Mouse (Mus musculus): ENCODE measurements at regions not wholly inside any gene's neighbourhood (a gene's known extent, or its start where the extent isn't known, plus 50 kb on each side); places are given as distances from the start of the nearest gene placed in this dataset.

GRCm38 (mm10) chr11:31615107-31615811 lies 56.4 kb downstream of the Bod1 start:
- DNase-seq (ENCODE audit: low spot score) (peak; percentile 80), ATAC-seq (peak; percentile 31)
- WGBS, result 54% methylated on average over 10 of the region's 10 CpGs

GRCm38 (mm10) chr11:31614394-31614713 lies 57.3 kb downstream of the Bod1 start:
- ATAC-seq, result no peak
- Histone ChIP-seq H3K4me3 (ENCODE audit: low read depth, low read length) (no peak overlapping the region), H3K27ac (ENCODE audit: low read length) (no peak overlapping the region), H3K9me3 (ENCODE audit: low read length) (no peaks in the 10 kb centered on the region), H3K36me3 (ENCODE audit: insufficient read depth, low read length) (no peaks in the 10 kb centered on the region), H3K4me1 (ENCODE audit: insufficient read depth, low read depth, low read length) (no peaks in the 10 kb centered on the region), H3K27me3 (replicated peaks; ENCODE audit: insufficient read depth, low read length) (no peaks in the 10 kb centered on the region), H3K4me2 (replicated peaks; ENCODE audit: low read depth, low read length) (no peak overlapping the region), H3K9ac (replicated peaks; ENCODE audit: low read depth) (no peak overlapping the region)
- WGBS, result 77% methylated on average over 7 of the region's 7 CpGs
- TF ChIP-seq CTCF (IDR thresholded peaks at IDR 0.05) (no peak), EP300 (IDR thresholded peaks at IDR 0.05) (no peak)
- DNase-seq (ENCODE audit: low spot score), result no peak

More at GRCm38 (mm10) chr11:31615107-31615811, 56.4 kb downstream of the Bod1 start:
- Histone ChIP-seq H3K4me3 (ENCODE audit: low read depth, low read length) (no peak overlapping the region), H3K27ac (ENCODE audit: low read length) (no peak overlapping the region), H3K9ac (replicated peaks; ENCODE audit: low read depth) (no peak overlapping the region), H3K36me3 (ENCODE audit: insufficient read depth, low read length) (no peaks in the 10 kb centered on the region), H3K9me3 (ENCODE audit: low read length) (no peaks in the 10 kb centered on the region), H3K27me3 (replicated peaks; ENCODE audit: insufficient read depth, low read length) (no peaks in the 10 kb centered on the region), H3K4me2 (replicated peaks; ENCODE audit: low read depth, low read length) (no peak overlapping the region), H3K4me1 (ENCODE audit: insufficient read depth, low read depth, low read length) (no peaks in the 10 kb centered on the region)
- TF ChIP-seq CTCF (IDR thresholded peaks at IDR 0.05) (peak; percentile 89), EP300 (IDR thresholded peaks at IDR 0.05) (no peak)

DNA sequence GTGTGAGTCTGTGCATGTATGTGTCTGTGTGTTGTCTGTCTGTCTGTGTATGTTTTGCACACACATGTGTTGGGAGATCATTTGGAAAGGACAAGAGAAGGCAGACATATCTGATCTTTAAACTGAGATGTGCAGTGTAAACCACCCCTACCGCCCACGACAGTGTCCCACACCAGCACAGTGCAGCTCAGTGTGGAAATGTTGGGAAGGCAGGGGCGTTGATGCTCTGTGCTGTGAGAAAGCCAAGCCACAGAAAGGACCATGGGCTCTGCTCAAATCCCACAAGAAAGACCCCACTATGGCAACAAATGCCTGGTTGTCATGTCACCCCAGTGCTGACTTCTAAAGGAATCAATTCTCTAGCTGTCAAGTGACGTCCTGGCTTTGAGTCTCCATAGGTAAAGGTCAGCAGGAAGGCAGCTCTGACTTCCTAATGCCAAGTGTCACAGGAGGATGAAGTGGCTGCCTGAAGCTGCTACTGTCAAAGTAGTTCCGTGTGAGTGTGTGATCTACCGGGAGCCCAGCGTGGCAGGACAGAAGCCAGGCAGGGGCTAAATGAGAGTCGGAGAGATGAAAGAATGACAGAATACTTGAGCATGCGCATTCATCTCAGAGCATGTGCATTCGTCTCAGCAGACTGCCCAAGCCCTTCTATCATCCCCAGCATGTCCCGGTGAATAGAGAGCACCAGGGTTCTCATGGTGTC lies 57.8 kb downstream of the Bod1 start:
- no peak for ATAC-seq
- no peak overlapping the region for H3K4me2 ChIP-seq (replicated peaks; ENCODE audit: low read depth, low read length)
- DNase-seq (ENCODE audit: low spot score), result no peak
- no peak overlapping the region for H3K9ac ChIP-seq (replicated peaks; ENCODE audit: low read depth)
- no peak overlapping the region for H3K4me3 ChIP-seq (ENCODE audit: low read depth, low read length)
- no peak overlapping the region for H3K27ac ChIP-seq (ENCODE audit: low read length)
- H3K36me3 ChIP-seq (ENCODE audit: insufficient read depth, low read length), result no peaks in the 10 kb centered on the region
- H3K9me3 ChIP-seq (ENCODE audit: low read length), result no peaks in the 10 kb centered on the region
- H3K27me3 ChIP-seq (replicated peaks; ENCODE audit: insufficient read depth, low read length), result no peaks in the 10 kb centered on the region
- H3K4me1 ChIP-seq (ENCODE audit: insufficient read depth, low read depth, low read length), result no peaks in the 10 kb centered on the region
- TF ChIP-seq CTCF (IDR thresholded peaks at IDR 0.05), result no peak
- TF ChIP-seq EP300 (IDR thresholded peaks at IDR 0.05), result no peak
- WGBS, result 53% methylated on average over 11 of the region's 11 CpGs

GRCm38 (mm10) chr11:31608458-31608857 lies 63.2 kb downstream of the Bod1 start:
- 76% methylated on average over 4 of the region's 4 CpGs for WGBS
- Histone ChIP-seq H3K4me1 (ENCODE audit: insufficient read depth, low read depth, low read length) (no peaks in the 10 kb centered on the region), H3K9ac (replicated peaks; ENCODE audit: low read depth) (no peak overlapping the region), H3K4me3 (ENCODE audit: low read depth, low read length) (no peak overlapping the region), H3K36me3 (ENCODE audit: insufficient read depth, low read length) (no peaks in the 10 kb centered on the region), H3K27ac (ENCODE audit: low read length) (no peak overlapping the region), H3K9me3 (ENCODE audit: low read length) (no peaks in the 10 kb centered on the region), H3K27me3 (replicated peaks; ENCODE audit: insufficient read depth, low read length) (no peaks in the 10 kb centered on the region), H3K4me2 (replicated peaks; ENCODE audit: low read depth, low read length) (no peak overlapping the region)
- no peak for TF ChIP-seq EP300 (IDR thresholded peaks at IDR 0.05)
- TF ChIP-seq CTCF (IDR thresholded peaks at IDR 0.05), result no peak
- DNase-seq (ENCODE audit: low spot score) (no peak), ATAC-seq (no peak)

GRCm38 (mm10) chr11:31601499-31601898 lies 70.2 kb downstream of the Bod1 start:
- Histone ChIP-seq H3K9me3 (ENCODE audit: low read length) (no peaks in the 10 kb centered on the region), H3K9ac (replicated peaks; ENCODE audit: low read depth) (no peak overlapping the region), H3K4me1 (ENCODE audit: insufficient read depth, low read depth, low read length) (no peaks in the 10 kb centered on the region), H3K36me3 (ENCODE audit: insufficient read depth, low read length) (no peaks in the 10 kb centered on the region), H3K27ac (ENCODE audit: low read length) (no peak overlapping the region), H3K4me3 (ENCODE audit: low read depth, low read length) (no peak overlapping the region), H3K27me3 (replicated peaks; ENCODE audit: insufficient read depth, low read length) (no peaks in the 10 kb centered on the region), H3K4me2 (replicated peaks; ENCODE audit: low read depth, low read length) (no peak overlapping the region)
- 62% methylated on average over 7 of the region's 7 CpGs for WGBS
- TF ChIP-seq CTCF (IDR thresholded peaks at IDR 0.05) (no peak), EP300 (IDR thresholded peaks at IDR 0.05) (no peak)
- no peak for ATAC-seq
- DNase-seq (ENCODE audit: low spot score), result no peak

GRCm38 (mm10) chr11:31593604-31594003 lies 78.1 kb downstream of the Bod1 start:
- H3K4me3 ChIP-seq (ENCODE audit: low read depth, low read length), result no peak overlapping the region
- H3K4me1 ChIP-seq (ENCODE audit: insufficient read depth, low read depth, low read length), result no peaks in the 10 kb centered on the region
- no peaks in the 10 kb centered on the region for H3K9me3 ChIP-seq (ENCODE audit: low read length)
- H3K9ac ChIP-seq (replicated peaks; ENCODE audit: low read depth), result no peak overlapping the region
- no peak overlapping the region for H3K4me2 ChIP-seq (replicated peaks; ENCODE audit: low read depth, low read length)
- no peak overlapping the region for H3K27ac ChIP-seq (ENCODE audit: low read length)
- 68% methylated on average over 2 of the region's 2 CpGs for WGBS
- ATAC-seq, result no peak
- H3K27me3 ChIP-seq (replicated peaks; ENCODE audit: insufficient read depth, low read length), result no peaks in the 10 kb centered on the region
- H3K36me3 ChIP-seq (ENCODE audit: insufficient read depth, low read length), result no peaks in the 10 kb centered on the region
- DNase-seq (ENCODE audit: low spot score), result peak; percentile 27
- TF ChIP-seq CTCF (IDR thresholded peaks at IDR 0.05) (no peak), EP300 (IDR thresholded peaks at IDR 0.05) (peak; percentile 90)
